Comparison of ENCODE assay signal across 10 mouse cellular contexts in the genomic region with DNA sequence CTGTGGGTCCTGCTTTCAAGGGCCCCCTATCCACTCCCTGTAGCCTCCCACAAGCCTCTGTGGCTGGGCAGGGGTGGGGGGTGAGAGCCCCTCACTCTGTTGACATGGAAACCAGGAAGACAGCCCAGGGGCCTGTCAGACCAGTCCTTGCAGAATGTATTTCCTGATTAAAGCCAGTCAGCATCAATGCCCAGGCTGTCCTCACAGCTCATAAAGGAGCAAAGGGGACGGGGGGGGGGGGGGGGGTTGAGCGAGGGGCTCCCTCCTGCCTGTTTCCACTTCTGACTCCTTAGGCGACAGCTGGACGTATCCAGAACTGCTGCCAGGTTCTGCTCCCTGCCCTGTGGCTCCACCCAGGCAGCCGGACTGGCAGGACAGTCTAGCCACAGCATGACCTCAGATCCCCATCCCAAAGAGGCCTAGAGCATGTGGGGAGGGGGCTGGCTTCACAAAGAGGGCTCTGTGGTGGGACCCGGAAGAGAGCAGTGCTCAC. TPM values are rescaled to one million over a fixed set of nuclear protein-coding genes. Genes with fewer than 3 reads are reported as not detected.
A peak's percentile ranks its signal among the peaks of the same experiment; 100 is the strongest.
DNase-seq lines count a peak whose midpoint lies in the region; ATAC-seq lines count a peak whose summit lies in the region.
"Had no signal": no experiment of that assay in that cellular context is flagged by ENCODE, and none has a peak within 500 bp of the region (broad histone marks: within the 10 kb centered on the region; RNA-seq: fewer than 3 reads in every experiment).

No protein-coding gene starts in this region.

- peaks cover 79% of the 10 kb centered on the region for H3K4me1 ChIP-seq in forebrain, embryonic 10.5 days
- peaks cover 50% of the 10 kb centered on the region for H3K4me1 ChIP-seq in forebrain, embryonic 16.5 days (replicated peaks; ENCODE audit: control insufficient read depth, insufficient read depth, low read length)
- H3K4me1 ChIP-seq in lung, embryonic 16.5 days (replicated peaks; ENCODE audit: control insufficient read depth, insufficient read depth, low read length): peaks cover 32% of the 10 kb centered on the region
- peaks cover 86% of the 10 kb centered on the region for H3K4me1 ChIP-seq in limb, embryonic 13.5 days
- H3K4me1 ChIP-seq in stomach, embryonic 16.5 days (ENCODE audit: control insufficient read depth, insufficient read depth, low read length): peaks cover 50% of the 10 kb centered on the region

- H3K4me2 ChIP-seq in forebrain, embryonic 16.5 days (ENCODE audit: low read length): no peak overlapping the region
- H3K4me2 ChIP-seq in lung, embryonic 16.5 days (ENCODE audit: low read depth, low read length): 0 out of 2 replicates have a peak overlapping the region, but pooled peaks have one; percentile 14
- peak overlapping the region; percentile 50 for H3K4me2 ChIP-seq in limb, embryonic 13.5 days (replicated peaks)
- peak overlapping the region; percentile 17; the same call in 1 of the 2 replicates for H3K4me2 ChIP-seq in stomach, embryonic 16.5 days (ENCODE audit: low read depth, low read length)
- H3K4me2 ChIP-seq: liver, embryonic 13.5 days had no signal

- H3K9me3 ChIP-seq in forebrain, embryonic 10.5 days: no peaks in the 10 kb centered on the region
- no peaks in the 10 kb centered on the region for H3K9me3 ChIP-seq in forebrain, embryonic 16.5 days (ENCODE audit: control insufficient read depth, low read length)
- no peaks in the 10 kb centered on the region for H3K9me3 ChIP-seq in lung, embryonic 16.5 days (ENCODE audit: control insufficient read depth, low read length)
- H3K9me3 ChIP-seq in limb, embryonic 13.5 days: no peaks in the 10 kb centered on the region
- H3K9me3 ChIP-seq in stomach, embryonic 16.5 days (replicated peaks; ENCODE audit: control insufficient read depth, low read length): no peaks in the 10 kb centered on the region
- H3K9me3 ChIP-seq: liver, embryonic 13.5 days had no signal

- H3K27me3 ChIP-seq in forebrain, embryonic 10.5 days (ENCODE audit: poor library complexity, severe bottlenecking): peaks cover 41% of the 10 kb centered on the region
- H3K27me3 ChIP-seq in forebrain, embryonic 16.5 days (replicated peaks; ENCODE audit: control insufficient read depth, insufficient read depth, low read length): no peaks in the 10 kb centered on the region
- H3K27me3 ChIP-seq in lung, embryonic 16.5 days (ENCODE audit: control insufficient read depth, insufficient read depth, low read depth, low read length): no peaks in the 10 kb centered on the region
- no peaks in the 10 kb centered on the region for H3K27me3 ChIP-seq in limb, embryonic 13.5 days
- H3K27me3 ChIP-seq in stomach, embryonic 16.5 days (ENCODE audit: control insufficient read depth, insufficient read depth, low read length): no peaks in the 10 kb centered on the region
- H3K27me3 ChIP-seq: liver, embryonic 13.5 days had no signal

- no peak overlapping the region for H3K9ac ChIP-seq in forebrain, embryonic 16.5 days (replicated peaks; ENCODE audit: low read depth, low read length)
- peak overlapping the region; percentile 35; the same call in 1 of the 2 replicates for H3K9ac ChIP-seq in lung, embryonic 16.5 days (ENCODE audit: low read length)
- H3K9ac ChIP-seq in limb, embryonic 13.5 days: no peak overlapping the region
- H3K9ac ChIP-seq in stomach, embryonic 16.5 days (ENCODE audit: low read length): peak overlapping the region; percentile 46; the same call in 1 of the 2 replicates
- H3K9ac ChIP-seq: liver, embryonic 13.5 days had no signal

- 15% methylated on average over 5 of the region's 6 CpGs for WGBS in forebrain, embryonic 10.5 days
- WGBS in forebrain, embryonic 16.5 days: 3% methylated on average over 5 of the region's 6 CpGs
- 12% methylated on average over 4 of the region's 6 CpGs for WGBS in lung, embryonic 16.5 days
- WGBS in limb, embryonic 13.5 days: 5% methylated on average over 6 of the region's 6 CpGs
- 17% methylated on average over 6 of the region's 6 CpGs for WGBS in stomach, embryonic 16.5 days

- no peak for ATAC-seq in forebrain, embryonic 16.5 days
- peak; percentile 56 for ATAC-seq in lung, embryonic 16.5 days (ENCODE audit: low read depth)
- ATAC-seq in limb, embryonic 13.5 days (ENCODE audit: low FRiP score, low read depth): peak; percentile 80
- ATAC-seq in stomach, embryonic 16.5 days (ENCODE audit: insufficient read depth, low FRiP score): peak; percentile 45; the same call in 1 of the 2 replicates

- peak overlapping the region; percentile 29 for H3K4me3 ChIP-seq in forebrain, embryonic 10.5 days
- H3K4me3 ChIP-seq in forebrain, embryonic 16.5 days (replicated peaks; ENCODE audit: low read length): no peak overlapping the region
- no peak overlapping the region for H3K4me3 ChIP-seq in lung, embryonic 16.5 days (ENCODE audit: low read length)
- no peak overlapping the region; the same call in 1 of the 2 replicates for H3K4me3 ChIP-seq in limb, embryonic 13.5 days
- H3K4me3 ChIP-seq in stomach, embryonic 16.5 days (replicated peaks; ENCODE audit: low read length): no peak overlapping the region
- H3K4me3 ChIP-seq: liver, embryonic 13.5 days had no signal

- H3K27ac ChIP-seq in forebrain, embryonic 10.5 days: peak overlapping the region; percentile 81
- H3K27ac ChIP-seq in forebrain, embryonic 16.5 days (ENCODE audit: low read length): no peak overlapping the region
- H3K27ac ChIP-seq in lung, embryonic 16.5 days (ENCODE audit: low read length): peak overlapping the region; percentile 71
- H3K27ac ChIP-seq in limb, embryonic 13.5 days: peak overlapping the region; percentile 88
- H3K27ac ChIP-seq in stomach, embryonic 16.5 days (ENCODE audit: low read length): peak overlapping the region; percentile 56
- H3K27ac ChIP-seq: liver, embryonic 13.5 days had no signal

- no peaks in the 10 kb centered on the region for H3K36me3 ChIP-seq in forebrain, embryonic 10.5 days (replicated peaks)
- no peaks in the 10 kb centered on the region for H3K36me3 ChIP-seq in forebrain, embryonic 16.5 days (ENCODE audit: control insufficient read depth, insufficient read depth)
- H3K36me3 ChIP-seq in lung, embryonic 16.5 days (ENCODE audit: control insufficient read depth, insufficient read depth, low read length): no peaks in the 10 kb centered on the region
- H3K36me3 ChIP-seq in limb, embryonic 13.5 days: no peaks in the 10 kb centered on the region
- H3K36me3 ChIP-seq in stomach, embryonic 16.5 days (ENCODE audit: control insufficient read depth, insufficient read depth, low read length): no peaks in the 10 kb centered on the region
- H3K36me3 ChIP-seq: liver, embryonic 13.5 days had no signal

- peak; percentile 57 for DNase-seq in forebrain, embryonic 10.5 days (ENCODE audit: extremely low spot score, low spot score)
- no peak for DNase-seq in lung, postnatal 14 days
- DNase-seq in layer of hippocampus, adult 18-20 months (ENCODE audit: low spot score in 2 of 2): no peak
- no peak for DNase-seq in gastrocnemius, adult 18-20 months (ENCODE audit: low spot score)
- DNase-seq: liver, embryonic 13.5 days; thymus, postnatal 36 days had no signal

RNA-seq across cellular contexts. Expression of a gene that starts 18.1 kb away (rescaled TPM):
- polyA plus RNA-seq in forebrain, embryonic 10.5 days (2016; fragmentation: Nextera tagmentation; extraction: Ambion mirVana): 1.7 and 2.2 TPM in 2 replicates
- 12.4 and 14.7 TPM in 2 replicates for polyA plus RNA-seq in forebrain, embryonic 16.5 days (2015; fragmentation: Nextera tagmentation; extraction: Ambion mirVana)
- polyA plus RNA-seq in lung, embryonic 16.5 days (2015; fragmentation: Nextera tagmentation; extraction: Ambion mirVana): 1.5 and 2.0 TPM in 2 replicates
- polyA plus RNA-seq in limb, embryonic 13.5 days (2015; fragmentation: Nextera tagmentation; extraction: Ambion mirVana): 5.2 and 7.5 TPM in 2 replicates
- 2.6 and 2.9 TPM in 2 replicates for polyA plus RNA-seq in stomach, embryonic 16.5 days (2015; fragmentation: Nextera tagmentation; extraction: Ambion mirVana)
- total RNA-seq in layer of hippocampus, adult 18-20 months (2021): 100 to 1,000 TPM; 101 to 115 TPM
- 1 to 10 TPM in 1 of 2 experiments, under 1 TPM in 1; 0.81 to 1.1 TPM for total RNA-seq in gastrocnemius, adult 18-20 months (2021)

RNA-seq across cellular contexts. Expression of a gene that starts 38.9 kb away (rescaled TPM):
- polyA plus RNA-seq in forebrain, embryonic 10.5 days (2016; fragmentation: Nextera tagmentation; extraction: Ambion mirVana): 0.18 TPM in 1 of 2 replicates, not detected in the other
- 0.80 and 0.88 TPM in 2 replicates for polyA plus RNA-seq in forebrain, embryonic 16.5 days (2015; fragmentation: Nextera tagmentation; extraction: Ambion mirVana)
- polyA plus RNA-seq in lung, embryonic 16.5 days (2015; fragmentation: Nextera tagmentation; extraction: Ambion mirVana): 5.8 and 7.4 TPM in 2 replicates
- polyA plus RNA-seq in limb, embryonic 13.5 days (2015; fragmentation: Nextera tagmentation; extraction: Ambion mirVana): not detected in 2 replicates
- not detected in 2 replicates for polyA plus RNA-seq in stomach, embryonic 16.5 days (2015; fragmentation: Nextera tagmentation; extraction: Ambion mirVana)
- 1 to 10 TPM; 2.1 TPM for total RNA-seq in layer of hippocampus, adult 18-20 months (2021)
- not detected for total RNA-seq in gastrocnemius, adult 18-20 months (2021)
- polyA plus RNA-seq: liver, embryonic 13.5 days had no signal

RNA-seq across cellular contexts. Expression of a gene that starts 46.4 kb away (rescaled TPM):
- polyA plus RNA-seq in forebrain, embryonic 10.5 days (2016; fragmentation: Nextera tagmentation; extraction: Ambion mirVana): not detected in 2 replicates
- 0.36 TPM in 1 of 2 replicates, not detected in the other for polyA plus RNA-seq in forebrain, embryonic 16.5 days (2015; fragmentation: Nextera tagmentation; extraction: Ambion mirVana)
- 0.31 and 0.43 TPM in 2 replicates for polyA plus RNA-seq in lung, embryonic 16.5 days (2015; fragmentation: Nextera tagmentation; extraction: Ambion mirVana)
- polyA plus RNA-seq in limb, embryonic 13.5 days (2015; fragmentation: Nextera tagmentation; extraction: Ambion mirVana): 1.8 and 3.3 TPM in 2 replicates
- 2.3 and 3.5 TPM in 2 replicates for polyA plus RNA-seq in stomach, embryonic 16.5 days (2015; fragmentation: Nextera tagmentation; extraction: Ambion mirVana)
- total RNA-seq in layer of hippocampus, adult 18-20 months (2021): not detected
- total RNA-seq in gastrocnemius, adult 18-20 months (2021): under 1 TPM; 0.30 to 0.31 TPM

RNA-seq across cellular contexts. Expression of a gene that starts 49.4 kb away (rescaled TPM):
- polyA plus RNA-seq in forebrain, embryonic 10.5 days (2016; fragmentation: Nextera tagmentation; extraction: Ambion mirVana): not detected in 2 replicates
- polyA plus RNA-seq in forebrain, embryonic 16.5 days (2015; fragmentation: Nextera tagmentation; extraction: Ambion mirVana): 0.39 TPM in 1 of 2 replicates, not detected in the other
- polyA plus RNA-seq in lung, embryonic 16.5 days (2015; fragmentation: Nextera tagmentation; extraction: Ambion mirVana): 6.1 and 11.1 TPM in 2 replicates
- 1.1 and 2.1 TPM in 2 replicates for polyA plus RNA-seq in limb, embryonic 13.5 days (2015; fragmentation: Nextera tagmentation; extraction: Ambion mirVana)
- polyA plus RNA-seq in stomach, embryonic 16.5 days (2015; fragmentation: Nextera tagmentation; extraction: Ambion mirVana): 13.4 and 19.2 TPM in 2 replicates
- under 1 TPM in 1 of 2 experiments, not detected in 1; 0.30 TPM for total RNA-seq in layer of hippocampus, adult 18-20 months (2021)
- 1 to 10 TPM; 4.7 to 5.8 TPM for total RNA-seq in gastrocnemius, adult 18-20 months (2021)

Comparison
In these comparisons a context has a peak if more than half of its experiments do, and no peak if none do; other contexts are left out.
1. H3K9ac ChIP-seq: peak in lung, embryonic 16.5 days (single experiment) and stomach, embryonic 16.5 days (single experiment); none in forebrain, embryonic 16.5 days (single experiment) and limb, embryonic 13.5 days (single experiment).